Mouse (Mus musculus) layer of hippocampus, postnatal 14 days (tissue): ENCODE results near the gene Nos1ap. TPM values are rescaled to one million over a fixed set of nuclear protein-coding genes. Genes with fewer than 3 reads are reported as not detected.

Experiments
- DNase-seq, 2 experiments: peaks; one replicate each; pipeline ENCODE4 v3.0.0; 2021 to 2022; ENCODE audit warnings: low spot score in 2 of 2, mixed read lengths in 1 of 2
- total RNA-seq, 2 experiments: library from RNA; stranded (reverse); gene quantifications; 2 replicates each; pipeline ENCODE4 v1.2.3; 2021

Gene Nos1ap
- total RNA-seq, 2 experiments from 2014 or later: 127 to 160 TPM

- DNase-seq: no peak
Measured at GRCm38 (mm10) chr1:170503277-170503739, 86.4 kb downstream of the Nos1ap start.

DNA sequence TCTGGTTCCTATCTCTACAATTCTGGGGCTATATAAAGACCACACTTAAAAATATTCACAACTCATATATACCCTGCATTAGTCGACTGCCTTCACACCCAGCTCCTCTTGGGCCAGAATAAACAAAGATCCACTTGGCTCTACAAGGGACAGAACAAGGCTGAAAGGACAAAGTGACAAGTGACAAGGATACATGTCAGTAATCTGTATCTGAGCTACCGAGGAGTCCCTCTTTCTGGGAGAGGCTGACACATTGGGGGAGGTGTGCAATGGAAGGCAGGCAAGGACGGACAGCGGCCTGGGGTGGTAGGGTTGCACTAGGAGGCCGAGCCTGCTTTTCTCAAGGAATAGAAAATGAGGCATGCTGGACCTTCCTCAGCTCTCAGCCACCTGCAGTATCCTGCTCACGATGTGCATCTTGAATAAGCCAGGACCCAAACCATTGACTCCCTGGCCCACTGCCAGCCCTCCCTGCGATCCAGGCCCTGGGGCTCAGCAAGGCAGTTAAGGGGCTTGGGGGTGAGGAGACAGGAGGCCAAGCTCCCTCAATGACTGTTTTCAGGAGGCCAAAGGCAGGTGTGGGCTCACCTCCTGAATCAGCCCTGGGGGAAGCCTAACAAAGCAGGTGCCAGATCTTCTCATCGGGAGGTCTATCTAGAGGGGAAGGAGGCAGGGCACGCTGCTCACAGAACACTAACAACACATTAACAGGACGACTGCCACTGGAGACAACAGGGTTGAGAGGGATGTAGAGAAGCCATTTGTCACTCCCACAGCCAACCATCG is 87.0 kb downstream of the Nos1ap start:
- no peak for DNase-seq

DNA sequence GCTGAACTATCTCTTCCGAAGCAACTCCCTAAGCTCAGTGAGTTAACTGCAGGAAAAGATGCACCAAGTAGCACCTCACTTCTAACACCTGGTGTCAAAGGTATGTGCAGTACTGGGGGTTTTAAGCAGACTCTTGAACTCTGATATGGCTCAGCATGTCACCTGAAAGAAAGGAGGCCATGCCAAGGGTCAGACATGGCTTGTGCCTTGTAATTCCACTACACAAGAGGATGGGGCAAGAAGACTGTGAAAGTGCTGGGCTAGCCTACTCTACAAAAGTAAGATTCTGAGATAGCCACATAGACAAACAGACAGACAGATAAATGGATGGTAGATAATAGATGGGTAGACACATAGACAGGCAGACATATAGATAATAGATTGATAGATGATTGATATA is 87.7 kb downstream of the Nos1ap start:
- no peak for DNase-seq

DNA sequence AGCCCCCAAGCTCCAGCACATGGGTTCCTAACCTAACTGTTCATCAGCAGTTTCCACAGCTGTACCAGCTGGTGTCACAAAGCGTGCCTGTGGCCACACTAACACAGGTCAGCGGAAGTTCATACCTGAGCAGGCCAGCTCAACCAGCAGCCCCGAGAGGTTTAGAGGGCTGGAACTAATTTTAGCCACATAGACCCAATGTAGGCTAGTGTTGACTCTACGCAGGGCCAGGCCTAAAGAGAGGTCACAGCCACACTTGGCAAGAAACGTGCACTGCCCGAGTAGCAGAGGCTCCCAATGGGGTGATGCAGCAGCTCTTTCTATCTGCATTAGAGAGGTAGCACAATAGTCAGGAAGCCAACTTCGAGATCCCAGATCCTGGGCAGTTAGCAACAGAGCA is 88.1 kb downstream of the Nos1ap start:
- DNase-seq: no peak

GRCm38 (mm10) chr1:170499891-170500290 is 89.8 kb downstream of the Nos1ap start:
- no peak for DNase-seq

DNA sequence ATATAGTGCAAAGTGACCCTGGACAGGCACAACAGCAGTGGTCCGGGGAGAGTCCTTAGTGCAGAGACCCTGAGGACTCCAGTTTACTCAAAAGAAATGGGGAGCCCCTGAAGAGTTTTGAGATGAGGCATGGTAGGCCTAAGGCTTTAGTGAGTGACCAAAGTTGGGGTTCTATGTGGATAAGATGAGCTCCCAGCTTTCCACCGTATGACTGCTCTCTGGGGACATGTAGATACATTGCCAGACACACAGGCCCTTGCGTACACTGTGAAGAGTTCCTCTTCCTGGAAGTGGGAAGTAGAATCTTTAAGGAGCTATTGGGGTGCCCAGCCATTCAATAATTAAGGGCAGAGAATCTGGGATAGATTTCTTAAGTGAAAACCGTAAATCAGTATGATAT is 90.2 kb downstream of the Nos1ap start:
- no peak for DNase-seq

GRCm38 (mm10) chr1:170498645-170499044 is 91.0 kb downstream of the Nos1ap start:
- no peak for DNase-seq

DNA sequence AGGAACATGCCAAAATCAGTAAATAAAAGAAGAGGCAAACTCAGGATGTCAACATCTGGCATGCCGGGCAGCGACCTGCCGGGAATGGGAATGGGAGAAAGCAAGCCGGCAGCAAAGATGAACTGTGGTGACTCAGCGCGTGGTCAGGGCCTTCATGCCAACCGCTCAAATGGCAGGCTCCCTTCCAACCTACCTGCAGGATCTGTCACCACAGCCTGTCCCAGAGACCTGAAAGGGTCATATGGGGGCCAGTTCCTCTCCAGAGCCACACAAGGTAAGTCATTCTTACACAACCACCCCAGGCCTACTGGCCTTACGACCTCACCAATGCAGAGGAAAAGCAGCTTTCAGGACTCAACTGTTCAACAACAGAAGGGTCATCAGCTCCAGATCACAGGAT is 93.4 kb downstream of the Nos1ap start:
- DNase-seq: no peak

DNA sequence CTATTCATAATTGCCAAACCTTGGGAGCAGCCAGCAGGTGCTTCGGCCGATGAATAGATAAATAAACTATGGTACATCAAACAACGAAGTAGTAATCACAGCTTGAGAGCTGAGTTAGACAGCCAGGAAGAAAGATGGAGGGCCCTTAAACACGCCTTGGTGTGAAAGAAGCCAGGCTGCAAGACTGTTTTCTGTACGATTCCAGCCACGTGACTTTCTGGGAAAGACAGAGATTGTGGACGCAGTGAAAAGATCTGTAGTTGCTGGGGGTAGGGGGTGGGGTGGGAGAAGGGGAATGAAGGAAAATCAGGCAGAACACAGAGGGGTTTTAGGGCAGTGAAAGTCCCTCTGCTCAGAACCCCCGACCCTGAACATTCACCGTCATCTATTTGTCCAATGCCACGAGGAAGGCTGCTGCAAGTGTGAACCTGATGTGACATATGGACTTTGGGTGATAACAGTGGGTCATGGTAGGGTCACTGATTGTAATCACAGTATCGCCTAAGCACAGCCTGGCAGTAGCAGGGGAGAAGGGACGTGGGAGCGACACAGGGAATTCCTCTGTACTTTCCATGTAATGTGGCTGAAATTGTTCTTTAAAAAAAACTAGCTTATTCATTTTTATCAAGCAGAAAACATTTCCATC is 94.0 kb downstream of the Nos1ap start:
- DNase-seq: no peak

GRCm38 (mm10) chr1:170492527-170492926 is 97.1 kb downstream of the Nos1ap start:
- no peak for DNase-seq

GRCm38 (mm10) chr1:170492027-170492426 is 97.6 kb downstream of the Nos1ap start:
- no peak for DNase-seq

GRCm38 (mm10) chr1:170489936-170490335 is 99.7 kb downstream of the Nos1ap start:
- DNase-seq: no peak

DNA sequence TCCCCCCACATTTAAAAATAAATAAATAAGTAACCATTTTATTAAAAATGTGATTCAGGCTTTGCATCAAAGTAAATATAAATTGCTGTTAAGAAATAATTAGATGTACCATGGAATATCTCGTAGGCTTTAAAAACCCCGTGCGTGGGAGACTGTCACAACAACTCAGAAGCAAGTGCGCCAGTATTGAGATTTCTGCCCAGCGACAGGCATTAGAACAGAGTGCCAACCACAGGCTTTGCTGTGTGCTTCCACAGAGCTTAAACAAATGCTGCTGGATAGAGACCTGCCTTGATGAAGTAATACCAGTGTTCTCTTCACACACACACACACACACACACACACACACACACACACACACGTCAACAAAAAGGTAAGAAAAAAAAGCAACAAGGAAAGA is 100.2 kb downstream of the Nos1ap start:
- DNase-seq: peak in 1 of 2 experiments; percentile 70

DNA sequence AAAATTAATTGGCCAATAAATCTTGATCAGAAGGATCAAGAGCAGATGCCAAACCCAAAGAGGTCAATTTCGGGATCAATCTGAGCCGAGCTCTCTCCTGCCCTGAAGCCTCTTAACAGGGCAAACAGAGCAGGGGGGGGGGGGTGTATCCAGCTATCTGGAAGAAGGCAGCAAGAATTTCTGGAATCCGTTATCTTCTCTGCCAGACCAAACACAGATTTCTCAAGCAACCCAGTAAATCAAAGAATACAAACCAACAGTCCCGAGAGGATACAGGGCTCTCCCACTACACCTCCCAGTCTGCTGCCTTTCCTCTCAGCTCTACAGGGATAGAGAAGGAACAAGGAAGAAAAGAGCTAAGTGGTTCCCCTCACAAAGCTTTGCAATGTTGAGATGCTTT is 104.5 kb downstream of the Nos1ap start:
- DNase-seq: no peak

DNA sequence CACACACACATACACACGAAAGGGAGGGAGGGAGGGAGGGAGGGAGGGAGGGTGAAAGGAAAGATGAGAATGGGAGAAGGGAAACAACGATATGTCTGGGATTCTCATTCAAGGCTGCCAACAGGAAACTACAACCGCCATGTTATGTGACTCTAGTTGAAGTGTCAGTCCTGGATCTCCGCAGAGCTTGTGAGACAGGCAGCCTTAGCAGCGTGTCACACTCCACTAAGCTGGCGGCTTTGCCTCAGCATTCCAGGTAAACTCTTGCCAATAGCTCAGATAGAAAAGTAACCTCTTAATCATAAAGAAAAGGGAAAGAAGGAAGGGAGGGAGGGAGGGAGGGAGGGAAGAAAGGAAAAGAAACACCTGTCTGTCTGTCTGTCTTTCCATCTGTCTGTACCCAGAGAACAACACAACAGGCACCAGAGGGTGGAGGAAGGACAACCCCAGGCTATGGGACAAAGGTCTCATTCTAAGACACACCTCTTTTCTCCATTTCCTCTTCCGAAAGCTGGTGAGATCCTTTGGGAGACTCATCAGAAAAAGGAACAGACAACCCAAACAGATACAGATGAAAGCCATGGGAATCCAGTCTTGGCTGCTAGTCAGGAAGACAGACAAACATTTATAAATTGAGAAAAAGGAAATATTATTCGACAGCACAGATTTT is 107.3 kb downstream of the Nos1ap start:
- DNase-seq: no peak

GRCm38 (mm10) chr1:170481093-170481492 is 108.6 kb downstream of the Nos1ap start:
- DNase-seq: no peak

DNA sequence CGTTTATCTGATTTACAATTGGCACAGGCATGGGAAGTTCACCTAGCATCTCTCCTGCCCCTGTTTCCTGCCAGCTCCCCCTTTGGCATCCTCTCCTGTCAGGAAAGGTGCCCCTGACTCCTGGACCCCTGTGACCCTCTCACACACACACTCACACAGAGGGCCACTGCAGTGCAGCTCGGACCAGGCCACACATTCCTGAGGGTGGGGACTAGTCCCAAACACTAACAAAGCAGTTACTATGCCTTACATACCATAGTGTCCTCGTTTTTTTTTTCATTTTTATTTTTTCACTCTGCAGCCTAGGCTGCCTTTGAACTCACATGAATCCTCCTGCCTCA is 110.2 kb downstream of the Nos1ap start:
- no peak for DNase-seq

GRCm38 (mm10) chr1:170478791-170479457 is 110.7 kb downstream of the Nos1ap start:
- DNase-seq: no peak

- no peak for DNase-seq
Measured at GRCm38 (mm10) chr1:170477636-170478600, 111.7 kb downstream of the Nos1ap start.

DNA sequence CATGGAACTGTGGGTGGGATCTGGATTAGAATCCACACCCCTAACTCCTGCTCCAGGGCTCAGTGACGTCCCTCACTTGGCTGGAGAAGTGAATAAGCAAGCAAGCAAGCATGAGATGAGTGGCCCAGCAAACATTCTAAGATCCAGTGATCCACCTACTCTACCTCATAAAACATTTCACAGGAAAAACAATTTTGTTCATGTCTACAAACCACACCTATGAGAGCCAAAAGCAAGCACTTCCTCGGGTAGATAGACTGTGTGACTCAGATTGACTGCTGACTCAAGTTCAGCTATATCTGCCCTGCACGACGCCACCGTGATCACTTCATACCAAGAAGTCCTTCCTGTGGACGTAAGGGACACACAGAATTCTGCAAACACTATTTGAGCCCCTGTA is 116.2 kb downstream of the Nos1ap start:
- no peak for DNase-seq

GRCm38 (mm10) chr1:170472861-170473260 is 116.8 kb downstream of the Nos1ap start:
- no peak for DNase-seq
